Mouse (Mus musculus) hindbrain, postnatal 0 days (tissue): Measurements from ENCODE around the gene E030030I06Rik. TPM values are rescaled to one million over a fixed set of nuclear protein-coding genes. Genes with fewer than 3 reads are reported as not detected.
"Not testable (repeated sequence)": the region's sequence is repeated elsewhere in the genome, so short reads cannot be mapped to it uniquely, and the experiment has no call there.

ENCODE experiments used
- ATAC-seq: fragments of 200-750 bp; cut with Nextera tagmentation; 2 replicates; pipeline ENCODE4 v1.8.0; 2017; ENCODE audit warnings: mild to moderate bottlenecking, moderate TSS enrichment, moderate library complexity
- DNase-seq: peaks from one replicate; pipeline ENCODE4 v3.0.0-alpha.2; 2015; ENCODE audit warnings: low spot score
- H3K27ac ChIP-seq: fragments of 300-500 bp; sonication (generic); 2 replicates; pipeline ENCODE4 v1.5.1; 2014; ENCODE audit warnings: mild to moderate bottlenecking
- H3K27me3 ChIP-seq: fragments of 300-500 bp; sonication (generic); 2 replicates; pipeline ENCODE4 v1.6.1; 2014; ENCODE audit warnings: low read length, mixed read lengths; ENCODE audit not compliant: insufficient read depth
- H3K36me3 ChIP-seq: fragments of 300-500 bp; sonication (generic); 2 replicates; pipeline ENCODE4 v1.6.1; 2014; ENCODE audit warnings: low read length, mixed read lengths; ENCODE audit not compliant: insufficient read depth
- H3K4me1 ChIP-seq: fragments of 300-500 bp; sonication (generic); 2 replicates; pipeline ENCODE4 v1.6.1; 2014; ENCODE audit warnings: antibody characterized with exemption, low read length, mixed read lengths; ENCODE audit not compliant: insufficient read depth
- H3K4me2 ChIP-seq: fragments of 300-500 bp; sonication (generic); 2 replicates; pipeline ENCODE4 v1.6.1; 2014; ENCODE audit warnings: low read depth, mild to moderate bottlenecking, low read length, moderate library complexity, mixed read lengths
- H3K4me3 ChIP-seq: fragments of 300-500 bp; sonication (generic); 2 replicates; pipeline ENCODE4 v1.5.1; 2014; ENCODE audit warnings: low read length
- H3K9ac ChIP-seq: fragments of 300-500 bp; sonication (generic); replicated peaks from 2 replicates; pipeline ENCODE4 v1.6.1; 2014; ENCODE audit warnings: mild to moderate bottlenecking, low read length, moderate library complexity, mixed read lengths
- H3K9me3 ChIP-seq: fragments of 300-500 bp; sonication (generic); 2 replicates; pipeline ENCODE4 v1.6.1; 2016; ENCODE audit warnings: low read length, mixed read lengths
- CTCF ChIP-seq: IDR thresholded peaks from 2 replicates; pipeline ENCODE4 v1.5.1; 2016; ENCODE audit warnings: antibody characterized with exemption, control low read depth, low read depth
- WGBS: fragments of 180-500 bp; shearing (Covaris S2); extraction: QIAGEN DNeasy Blood & Tissue Kit; methylation state at CpG from one replicate; pipeline ENCODE4 v1.1.7; 2014; 5-methylcytosine and 5-hydroxymethylcytosine counted together
- polyA plus RNA-seq: library from polyadenylated mRNA; unstranded; fragments of >200 nt; fragmentation: Nextera tagmentation; extraction: Ambion mirVana; gene quantifications from 2 replicates; pipeline ENCODE4 v1.2.1, GENCODE M21; 2015
- total RNA-seq: library from RNA; depleted of rRNA; stranded (reverse); fragments of >200 nt; gene quantifications from 2 replicates; pipeline ENCODE4 v1.2.3, GENCODE M21; 2014

Gene E030030I06Rik
- total and polyA plus RNA-seq, 2 experiments from 2014 or later = 4.2 to 5.5 TPM

DNA sequence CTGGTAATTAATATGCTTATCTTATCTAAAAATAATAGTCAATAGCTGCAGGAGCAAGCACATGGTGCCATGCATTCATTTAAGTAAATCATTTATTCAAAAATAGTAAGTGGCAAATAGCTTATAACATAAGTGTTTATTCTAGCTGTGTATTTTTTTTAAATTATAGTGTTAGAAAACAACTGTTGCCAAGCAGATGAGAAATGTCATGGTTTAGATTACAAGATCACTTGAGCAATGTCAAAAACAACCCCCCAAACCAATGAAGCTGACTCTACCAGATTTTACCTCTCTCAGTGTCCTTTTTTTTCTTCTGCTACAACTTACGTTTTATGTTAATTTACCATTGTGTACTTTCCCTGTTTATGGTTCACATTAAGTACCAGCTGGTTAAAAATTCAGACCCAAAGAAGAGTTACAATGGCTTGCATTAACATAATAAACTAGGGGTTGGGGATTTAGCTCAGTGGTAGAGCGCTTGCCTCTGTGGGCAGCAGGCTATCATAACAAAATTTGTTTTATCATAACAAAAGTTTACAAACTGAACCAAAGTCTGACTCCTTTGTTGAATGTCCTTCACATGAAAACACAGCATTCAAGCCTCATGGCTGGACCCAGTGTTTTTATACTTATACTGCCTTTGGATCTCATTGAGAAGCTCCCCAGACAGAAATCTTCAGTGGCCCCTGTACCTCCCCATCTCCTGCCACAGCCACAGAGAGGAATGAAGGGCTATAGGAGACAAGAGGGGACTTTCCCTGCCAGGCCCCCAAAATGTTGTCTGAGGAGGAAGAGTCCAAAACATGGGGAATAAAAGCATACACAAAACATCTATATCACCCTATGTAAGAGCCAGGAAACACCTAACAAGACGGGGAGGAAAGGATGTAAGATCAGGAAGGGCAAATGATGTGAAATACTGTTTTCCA lies 6.1 kb upstream of the E030030I06Rik start:
- no peak overlapping the region for H3K27ac ChIP-seq
- no peak overlapping the region for H3K9ac ChIP-seq
- no peaks in the 10 kb centered on the region for H3K36me3 ChIP-seq
- TF ChIP-seq CTCF = no peak
- DNase-seq (no peak), ATAC-seq (no peak)
- 28% methylated on average over 3 of the region's 3 CpGs for WGBS
- no peaks in the 10 kb centered on the region for H3K4me1 ChIP-seq
- H3K4me2 ChIP-seq = no peak overlapping the region
- H3K4me3 ChIP-seq = no peak overlapping the region
- H3K9me3 ChIP-seq = no peaks in the 10 kb centered on the region
- H3K27me3 ChIP-seq = peaks cover 59% of the 10 kb centered on the region

DNA sequence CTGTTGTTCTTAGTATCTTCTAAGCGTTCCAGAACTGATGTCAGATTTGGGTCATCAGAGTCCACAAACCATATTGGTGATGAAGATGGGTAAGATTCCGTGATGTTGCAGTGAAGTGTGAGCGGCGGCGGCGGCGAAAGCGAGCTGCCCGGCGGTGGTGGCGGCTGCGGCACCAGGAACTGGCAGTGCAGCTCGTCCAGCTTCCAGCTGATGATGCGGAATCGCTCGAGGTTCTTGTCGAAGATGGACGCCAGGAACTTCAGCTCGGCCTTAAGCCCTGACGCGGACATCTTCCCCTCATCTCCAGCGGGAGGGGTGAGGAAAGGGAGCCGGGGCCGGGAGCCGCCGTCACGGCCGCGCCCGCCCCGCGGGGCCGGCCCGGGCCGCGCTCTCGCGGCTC lies 5.1 kb upstream of the E030030I06Rik start:
- WGBS = under 1% methylated on average over 38 of the region's 38 CpGs
- ATAC-seq = not testable (repeated sequence)
- peaks cover 53% of the 10 kb centered on the region for H3K27me3 ChIP-seq

DNA sequence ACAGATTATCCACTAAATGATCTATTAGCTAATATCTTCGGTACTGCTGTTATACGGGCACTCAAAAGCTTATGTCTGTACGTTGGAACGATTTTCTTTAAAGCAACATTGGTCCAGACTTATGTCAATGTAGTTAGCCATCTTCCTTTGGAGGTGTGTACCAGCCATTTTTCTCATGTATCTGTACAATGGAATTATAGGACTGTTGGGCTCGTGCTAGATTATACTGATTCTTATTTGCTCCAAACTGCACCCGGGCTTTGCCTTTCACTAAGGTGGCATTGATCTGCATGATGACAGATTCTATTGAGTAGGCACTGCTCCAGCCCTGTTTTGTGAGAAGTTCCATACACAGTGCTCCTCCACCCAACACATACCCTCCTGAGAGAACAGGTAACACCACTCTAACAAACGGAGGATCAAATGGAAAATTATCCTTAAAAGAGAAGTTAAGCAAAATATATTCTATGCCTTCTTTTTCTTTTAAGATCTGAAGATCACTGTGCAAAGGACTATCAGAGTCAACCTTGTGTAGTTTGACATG lies 4.1 kb upstream of the E030030I06Rik start:
- not testable (repeated sequence) for H3K4me1 ChIP-seq, ATAC-seq, H3K36me3 ChIP-seq, H3K4me2 ChIP-seq, H3K27ac ChIP-seq, H3K9me3 ChIP-seq, DNase-seq, H3K4me3 ChIP-seq, H3K9ac ChIP-seq
- WGBS = 3% methylated on average over 7 of the region's 7 CpGs
- H3K27me3 ChIP-seq = peaks cover 46% of the 10 kb centered on the region

More for the DNA sequence above, 5.1 kb upstream of the E030030I06Rik start:
- Histone ChIP-seq H3K4me2 (peak overlapping the region; percentile 44; the same call in 1 of the 2 replicates), H3K4me3 (peak overlapping the region; percentile 24)
- H3K9me3 ChIP-seq, H3K4me1 ChIP-seq, H3K9ac ChIP-seq, DNase-seq, H3K36me3 ChIP-seq, H3K27ac ChIP-seq: not testable (repeated sequence)

DNA sequence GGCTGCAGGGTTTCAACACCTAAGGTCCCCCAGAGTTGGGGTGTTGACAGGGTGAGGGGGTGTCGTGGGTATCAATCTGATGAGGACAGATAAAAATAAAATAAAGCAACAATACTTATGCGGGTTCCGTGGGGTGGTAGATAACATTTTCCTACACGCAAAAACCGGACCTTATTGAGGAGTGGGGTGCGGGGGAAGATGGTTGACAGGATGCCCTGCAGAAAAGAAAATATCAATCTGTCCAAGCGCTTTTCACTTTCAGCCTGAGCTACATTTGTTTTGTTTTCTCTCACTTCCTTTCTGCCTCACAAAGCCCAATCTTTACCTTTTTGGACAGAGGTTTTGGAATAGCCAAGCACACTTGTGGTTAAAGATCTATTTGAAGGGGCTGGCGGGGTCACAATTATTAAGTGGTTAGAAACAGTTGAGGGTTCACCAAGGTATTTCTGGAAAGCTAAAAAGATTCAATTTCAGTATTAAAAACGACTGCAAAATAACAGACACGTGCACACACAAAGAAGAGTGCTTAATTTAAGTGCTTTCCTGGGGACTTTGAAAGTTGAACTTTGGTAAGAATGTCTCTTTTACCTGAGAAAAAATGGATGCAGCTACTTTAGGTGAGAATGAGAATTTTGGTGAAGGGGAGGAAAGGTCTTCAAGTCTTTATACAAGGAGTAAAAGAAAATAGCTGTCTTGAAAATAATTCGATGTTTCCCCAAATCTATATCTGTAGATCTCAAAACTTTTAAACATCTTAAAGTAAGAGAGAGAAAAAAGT lies 3.0 kb upstream of the E030030I06Rik start:
- not testable (repeated sequence) for ATAC-seq, H3K4me3 ChIP-seq
- whole genome bisulfite sequencing = 4% methylated on average over 11 of the region's 11 CpGs

DNA sequence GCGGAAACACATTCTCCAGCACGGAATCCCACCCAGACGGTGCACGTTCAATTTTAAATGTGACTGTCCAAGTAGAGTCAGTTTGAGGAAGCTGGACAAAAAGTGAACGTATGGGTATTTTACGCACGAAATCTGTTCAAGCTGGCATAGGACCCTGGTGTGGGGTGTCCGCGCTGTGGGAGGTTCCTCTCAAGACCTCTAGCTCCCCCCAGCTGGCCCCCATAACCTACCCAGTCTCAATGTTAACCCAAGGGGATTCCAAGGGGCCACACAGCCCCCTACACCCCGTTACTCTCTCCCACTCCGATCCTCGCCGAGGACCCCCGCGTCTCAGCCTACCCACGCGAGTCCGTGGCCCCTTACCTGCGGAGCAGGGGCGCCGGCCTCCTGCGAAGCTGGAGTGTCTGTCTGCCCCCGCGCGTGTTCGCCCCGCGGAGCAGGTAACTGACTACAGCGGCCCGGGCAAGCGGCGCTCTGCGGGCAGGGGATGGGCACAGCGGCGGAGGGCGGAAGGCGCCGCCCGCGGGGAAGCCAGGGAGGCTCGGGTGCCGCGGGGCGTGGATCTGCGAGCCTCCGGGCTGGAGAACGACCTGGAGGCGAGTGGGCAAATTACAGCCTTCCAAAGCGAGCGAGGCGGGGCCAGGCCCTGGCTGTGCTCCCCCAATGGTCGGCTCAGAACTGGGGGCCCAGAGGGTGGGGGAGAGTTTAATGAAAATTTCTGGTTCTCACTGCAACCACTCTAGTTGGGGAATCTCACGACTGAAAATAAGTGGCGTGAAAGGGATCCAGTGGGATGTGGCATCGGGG lies 2.2 kb upstream of the E030030I06Rik start:
- H3K4me3 ChIP-seq, DNase-seq, H3K9ac ChIP-seq, H3K27ac ChIP-seq, H3K4me2 ChIP-seq, ATAC-seq, H3K36me3 ChIP-seq, H3K9me3 ChIP-seq, H3K4me1 ChIP-seq: not testable (repeated sequence)
- under 1% methylated on average over 54 of the region's 55 CpGs for WGBS
- peaks cover 28% of the 10 kb centered on the region for H3K27me3 ChIP-seq

More for the DNA sequence above, 3.0 kb upstream of the E030030I06Rik start:
- DNase-seq, H3K36me3 ChIP-seq, H3K4me1 ChIP-seq, H3K9me3 ChIP-seq, H3K4me2 ChIP-seq, H3K27ac ChIP-seq, H3K9ac ChIP-seq: not testable (repeated sequence)
- peaks cover 36% of the 10 kb centered on the region for H3K27me3 ChIP-seq

DNA sequence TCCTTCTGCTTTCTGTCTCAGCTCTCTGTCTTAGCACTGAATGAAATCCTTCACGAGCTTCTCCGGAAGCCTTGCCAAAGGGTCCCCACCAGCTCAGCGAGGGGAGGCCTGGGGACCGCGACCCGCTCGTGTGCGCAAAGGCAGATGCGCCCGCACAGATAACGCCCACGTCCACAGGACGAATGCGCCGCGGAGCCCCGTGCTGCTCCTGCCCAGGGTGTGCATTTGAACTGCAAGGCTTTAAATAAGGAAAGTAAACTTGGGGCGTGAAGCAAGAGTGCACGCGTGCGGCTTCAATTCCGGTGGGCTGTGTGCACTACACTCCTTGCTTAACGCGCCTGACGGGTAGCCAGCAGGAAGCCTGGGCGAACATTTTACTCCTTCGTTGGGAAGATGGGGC lies 1.5 kb upstream of the E030030I06Rik start:
- Histone ChIP-seq H3K9me3 (no peaks in the 10 kb centered on the region), H3K4me3 (0 out of 2 replicates have a peak overlapping the region, but pooled peaks have one; percentile 10), H3K9ac (no peak overlapping the region), H3K4me2 (peak overlapping the region; percentile 85; the same call in 1 of the 2 replicates), H3K36me3 (no peaks in the 10 kb centered on the region), H3K4me1 (no peaks in the 10 kb centered on the region), H3K27ac (no peak overlapping the region), H3K27me3 (peaks cover 21% of the 10 kb centered on the region)
- ATAC-seq (no peak), DNase-seq (no peak)
- no peak for TF ChIP-seq CTCF
- under 1% methylated on average over 27 of the region's 27 CpGs for WGBS
